Mouse (Mus musculus): ENCODE measurements around the gene Fkbpl.
A peak's percentile ranks its signal among the peaks of the same experiment; 100 is the strongest.

Gene Fkbpl

GRCm38 (mm10) chr17:34664472-34664871, 19.9 kb downstream of the Fkbpl start:
- DNase-seq (ENCODE audit: low spot score) = no peak

- DNase-seq (ENCODE audit: low spot score) = no peak
These were observed 25.7 kb downstream of the Fkbpl start, which contains the start of gene Tnxb for GRCm38 (mm10) chr17:34670235-34670634. Tnxb (plus strand) TSS chr17:34670535.

- DNase-seq (ENCODE audit: low spot score) = no peak
These were observed 26.8 kb downstream of the Fkbpl start for GRCm38 (mm10) chr17:34671151-34672066.

- DNase-seq (ENCODE audit: low spot score) = no peak
These were observed 27.8 kb downstream of the Fkbpl start for GRCm38 (mm10) chr17:34672246-34672792.

- no peak for DNase-seq (ENCODE audit: low spot score)
These were observed 28.6 kb downstream of the Fkbpl start for GRCm38 (mm10) chr17:34673139-34673538.

- DNase-seq (ENCODE audit: low spot score) = no peak
These were observed 30.1 kb downstream of the Fkbpl start for GRCm38 (mm10) chr17:34674524-34675204.

GRCm38 (mm10) chr17:34675205-34676092, 30.9 kb downstream of the Fkbpl start:
- DNase-seq (ENCODE audit: low spot score) = no peak

- DNase-seq (ENCODE audit: low spot score) = no peak
These were observed 31.5 kb downstream of the Fkbpl start for GRCm38 (mm10) chr17:34676093-34676460.

GRCm38 (mm10) chr17:34676671-34677070, 32.1 kb downstream of the Fkbpl start:
- DNase-seq (ENCODE audit: low spot score) = no peak

GRCm38 (mm10) chr17:34680191-34680590, 35.6 kb downstream of the Fkbpl start:
- no peak for DNase-seq (ENCODE audit: low spot score)

- DNase-seq (ENCODE audit: low spot score) = no peak
These were observed 36.1 kb downstream of the Fkbpl start for GRCm38 (mm10) chr17:34680621-34681020.

GRCm38 (mm10) chr17:34681132-34681571, 36.6 kb downstream of the Fkbpl start:
- no peak for DNase-seq (ENCODE audit: low spot score)

- DNase-seq (ENCODE audit: low spot score) = no peak
These were observed 37.4 kb downstream of the Fkbpl start for GRCm38 (mm10) chr17:34681881-34682536.

GRCm38 (mm10) chr17:34683179-34683578, 38.6 kb downstream of the Fkbpl start:
- no peak for DNase-seq (ENCODE audit: low spot score)

- DNase-seq (ENCODE audit: low spot score) = no peak
These were observed 39.2 kb downstream of the Fkbpl start for GRCm38 (mm10) chr17:34683686-34684220.

GRCm38 (mm10) chr17:34684253-34684893, 39.8 kb downstream of the Fkbpl start:
- peak; percentile 61 for DNase-seq (ENCODE audit: low spot score)

- peak; percentile 72 for DNase-seq (ENCODE audit: low spot score)
These were observed 40.9 kb downstream of the Fkbpl start for GRCm38 (mm10) chr17:34685120-34686110.

- DNase-seq (ENCODE audit: low spot score) = no peak
These were observed 44.3 kb downstream of the Fkbpl start for GRCm38 (mm10) chr17:34688889-34689288.

- DNase-seq (ENCODE audit: low spot score) = peak; percentile 67
These were observed 45.9 kb downstream of the Fkbpl start for GRCm38 (mm10) chr17:34690458-34690857.

Data from urinary bladder, postnatal 14 days (tissue).